Mouse (Mus musculus) ES-Bruce4 (cell line): ENCODE measurements around the gene Hsd3b7. TPM values are rescaled to one million over a fixed set of nuclear protein-coding genes. Genes with fewer than 3 reads are reported as not detected.

Source experiments
- H3K27ac ChIP-seq: 2 replicates; pipeline ENCODE4 v1.5.1; 2012; ENCODE audit warnings: low read length, inconsistent platforms; ENCODE audit not compliant: insufficient read depth
- H3K27me3 ChIP-seq: 2 replicates; pipeline ENCODE4 v1.6.1; 2012; ENCODE audit warnings: mild to moderate bottlenecking, low read length, inconsistent platforms; ENCODE audit not compliant: control insufficient read depth, poor library complexity, insufficient read depth, severe bottlenecking
- H3K36me3 ChIP-seq: 2 replicates; pipeline ENCODE4 v1.6.1; 2012; ENCODE audit warnings: inconsistent platforms, mild to moderate bottlenecking, low read length, moderate library complexity; ENCODE audit not compliant: control insufficient read depth, poor library complexity, insufficient read depth, severe bottlenecking
- H3K4me1 ChIP-seq: one replicate; pipeline ENCODE4 v1.8.1; 2011; ENCODE audit warnings: low read length; ENCODE audit not compliant: control insufficient read depth, insufficient read depth
- H3K4me3 ChIP-seq: 2 replicates; pipeline ENCODE4 v1.5.1; 2011; ENCODE audit warnings: low read depth, mild to moderate bottlenecking, low read length
- H3K9ac ChIP-seq: 2 replicates; pipeline ENCODE4 v1.6.1; 2012; ENCODE audit warnings: low read depth, mild to moderate bottlenecking, inconsistent platforms; ENCODE audit not compliant: poor library complexity, severe bottlenecking
- H3K9me3 ChIP-seq: replicated peaks from 2 replicates; pipeline ENCODE4 v1.6.1; 2012; ENCODE audit warnings: mild to moderate bottlenecking, low read length, inconsistent platforms; ENCODE audit not compliant: control insufficient read depth, poor library complexity, insufficient read depth, severe bottlenecking
- CTCF ChIP-seq: IDR thresholded peaks from one replicate; pipeline ENCODE4 v1.8.1; 2011; ENCODE audit warnings: low read depth, low read length
- EP300 ChIP-seq: IDR thresholded peaks from 2 replicates; pipeline ENCODE4 v1.6.1; 2011; ENCODE audit warnings: low read depth, low read length; ENCODE audit not compliant: insufficient read depth
- POLR2A ChIP-seq: IDR thresholded peaks from one replicate; pipeline ENCODE4 v1.8.1; 2011; ENCODE audit warnings: low read length; ENCODE audit not compliant: insufficient read depth
- polyA plus RNA-seq: library from polyadenylated mRNA; stranded (reverse); fragments of >200 nt; gene quantifications from 2 replicates; pipeline ENCODE4 v1.2.4, GENCODE M21; 2011; ENCODE audit warnings: low read depth; ENCODE audit not compliant: missing spikeins, insufficient read depth, insufficient read length

Gene Hsd3b7
- polyA plus RNA-seq, 1 experiment, result 11.2 TPM

- H3K9me3 ChIP-seq, result no peaks in the 10 kb centered on the region
- peak overlapping the region; percentile 26; the same call in 1 of the 2 replicates for H3K27ac ChIP-seq
- H3K36me3 ChIP-seq, result peaks cover 8% of the 10 kb centered on the region
- H3K4me3 ChIP-seq, result peak overlapping the region; percentile 56
- no peaks in the 10 kb centered on the region for H3K27me3 ChIP-seq
- H3K9ac ChIP-seq, result no peak overlapping the region
- no peaks in the 10 kb centered on the region for H3K4me1 ChIP-seq
- TF ChIP-seq POLR2A, result no peak
- peak; percentile 48 for TF ChIP-seq CTCF
Observed at GRCm38 (mm10) chr7:127768346-127768996, 31.9 kb upstream of the Hsd3b7 start.

DNA sequence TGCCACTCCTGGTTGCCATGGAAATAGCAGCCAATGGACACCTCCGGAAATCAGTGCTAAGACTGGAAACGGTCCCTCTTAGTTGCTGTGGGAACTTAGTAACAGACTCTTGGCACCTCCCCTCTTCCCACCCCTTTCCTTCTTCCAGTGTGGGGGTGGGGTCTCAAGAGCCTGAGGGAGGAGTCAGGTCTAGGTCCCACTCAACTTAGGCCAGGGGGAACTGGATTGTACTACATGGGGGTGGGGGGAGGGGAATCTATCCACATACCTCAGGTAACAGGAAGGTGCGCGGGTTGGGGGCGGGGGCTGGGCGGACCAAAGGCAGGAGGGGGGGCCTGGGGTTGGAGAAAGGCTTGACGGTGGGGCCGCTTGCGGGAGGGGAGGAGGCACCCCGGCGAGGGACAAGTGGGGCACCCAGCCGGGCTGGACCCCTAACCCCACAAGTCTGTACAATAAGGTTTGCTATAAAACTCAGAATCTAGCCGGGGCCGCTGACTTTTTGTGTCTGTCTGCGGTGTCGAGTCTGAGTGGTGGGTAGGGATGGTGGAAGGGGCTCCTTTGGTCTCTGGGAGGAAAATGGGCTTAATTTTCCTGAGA is 31.3 kb upstream of the Hsd3b7 start:
- peak overlapping the region; percentile 71 for H3K4me3 ChIP-seq
- peaks cover 7% of the 10 kb centered on the region for H3K36me3 ChIP-seq
- no peaks in the 10 kb centered on the region for H3K9me3 ChIP-seq
- peak overlapping the region; percentile 78 for H3K9ac ChIP-seq
- no peaks in the 10 kb centered on the region for H3K27me3 ChIP-seq
- H3K4me1 ChIP-seq, result no peaks in the 10 kb centered on the region
- no peak for TF ChIP-seq CTCF
- no peak for TF ChIP-seq POLR2A
- TF ChIP-seq EP300, result 0 out of 2 replicates have a peak, but pooled peaks have one; percentile 11
- peak overlapping the region; percentile 88 for H3K27ac ChIP-seq

DNA sequence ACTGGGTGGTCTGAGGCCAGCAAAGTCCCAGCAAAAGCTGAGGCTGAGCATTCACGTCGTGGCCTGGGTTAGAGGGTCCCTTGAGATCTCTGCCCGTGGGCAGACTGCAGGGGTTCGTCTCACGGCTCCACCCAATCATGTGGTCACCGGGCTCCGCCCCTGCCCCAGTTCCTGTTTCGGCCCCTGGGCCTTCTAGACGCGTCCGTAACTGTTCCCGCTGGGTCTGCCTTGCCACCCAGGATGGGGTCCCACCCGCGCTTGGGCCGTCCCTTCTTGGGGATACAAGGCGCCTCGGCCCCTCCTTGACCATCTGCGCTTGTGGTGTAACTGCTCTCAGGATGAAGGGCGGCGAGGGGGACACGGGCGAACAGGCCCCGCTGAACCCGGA is 30.8 kb upstream of the Hsd3b7 start, which contains the start of gene Orai3:
TSS of gene Orai3 (plus strand) at position 165 of the 388 bp plus-strand sequence.
- peak within 1 kb of the TSS; percentile 71 for H3K4me3 ChIP-seq
- no peaks in the 10 kb centered on the region for H3K4me1 ChIP-seq
- peaks cover 7% of the 10 kb centered on the region for H3K36me3 ChIP-seq
- no peaks in the 10 kb centered on the region for H3K27me3 ChIP-seq
- H3K27ac ChIP-seq, result peak within 1 kb of the TSS; percentile 88
- TF ChIP-seq CTCF (no peak), POLR2A (peak; percentile 79), EP300 (peak; percentile 48; the same call in 1 of the 2 replicates)
- peak within 1 kb of the TSS; percentile 78 for H3K9ac ChIP-seq
- no peaks in the 10 kb centered on the region for H3K9me3 ChIP-seq

- H3K4me1 ChIP-seq, result no peaks in the 10 kb centered on the region
- H3K27me3 ChIP-seq, result no peaks in the 10 kb centered on the region
- H3K27ac ChIP-seq, result peak overlapping the region; percentile 88
- peaks cover under 1% of the 10 kb centered on the region; the same call in 1 of the 2 replicates for H3K36me3 ChIP-seq
- TF ChIP-seq CTCF (no peak), POLR2A (no peak), EP300 (no peak)
- peak overlapping the region; percentile 71 for H3K4me3 ChIP-seq
- H3K9me3 ChIP-seq, result no peaks in the 10 kb centered on the region
- peak overlapping the region; percentile 78 for H3K9ac ChIP-seq
Observed at GRCm38 (mm10) chr7:127770039-127770905, 30.1 kb upstream of the Hsd3b7 start.

DNA sequence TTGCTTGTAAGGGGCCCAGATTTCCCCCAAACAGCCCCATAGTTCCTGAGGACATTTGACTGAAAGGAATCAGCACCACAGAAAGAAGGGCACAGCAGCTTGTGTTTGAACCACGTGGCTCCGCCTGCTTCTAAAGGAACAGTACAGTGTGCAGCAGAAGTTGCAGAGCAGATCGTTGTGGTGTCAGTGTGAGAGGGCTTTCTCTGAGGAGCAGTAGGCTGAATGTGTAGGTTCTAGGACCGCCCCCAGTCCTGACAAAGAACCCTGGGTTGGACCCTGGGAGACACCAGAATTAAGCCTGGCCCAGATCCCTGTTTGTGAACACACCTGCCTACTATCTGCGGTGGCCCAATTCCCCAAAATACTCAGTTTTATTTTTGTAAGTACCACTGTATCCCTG is 29.1 kb upstream of the Hsd3b7 start:
- Histone ChIP-seq H3K36me3 (no peaks in the 10 kb centered on the region), H3K9me3 (no peaks in the 10 kb centered on the region), H3K4me1 (no peaks in the 10 kb centered on the region), H3K27ac (no peak overlapping the region), H3K27me3 (no peaks in the 10 kb centered on the region), H3K4me3 (peak overlapping the region; percentile 17), H3K9ac (peak overlapping the region; percentile 78)
- no peak for TF ChIP-seq CTCF
- no peak for TF ChIP-seq POLR2A
- no peak for TF ChIP-seq EP300
